Mouse (Mus musculus): ENCODE results near the gene Kif1c. TPM values are rescaled to one million over a fixed set of nuclear protein-coding genes. Genes with fewer than 3 reads are reported as not detected.

Kif1c gene
- polyA plus RNA-seq, 1 experiment: 94.9 TPM

DNA sequence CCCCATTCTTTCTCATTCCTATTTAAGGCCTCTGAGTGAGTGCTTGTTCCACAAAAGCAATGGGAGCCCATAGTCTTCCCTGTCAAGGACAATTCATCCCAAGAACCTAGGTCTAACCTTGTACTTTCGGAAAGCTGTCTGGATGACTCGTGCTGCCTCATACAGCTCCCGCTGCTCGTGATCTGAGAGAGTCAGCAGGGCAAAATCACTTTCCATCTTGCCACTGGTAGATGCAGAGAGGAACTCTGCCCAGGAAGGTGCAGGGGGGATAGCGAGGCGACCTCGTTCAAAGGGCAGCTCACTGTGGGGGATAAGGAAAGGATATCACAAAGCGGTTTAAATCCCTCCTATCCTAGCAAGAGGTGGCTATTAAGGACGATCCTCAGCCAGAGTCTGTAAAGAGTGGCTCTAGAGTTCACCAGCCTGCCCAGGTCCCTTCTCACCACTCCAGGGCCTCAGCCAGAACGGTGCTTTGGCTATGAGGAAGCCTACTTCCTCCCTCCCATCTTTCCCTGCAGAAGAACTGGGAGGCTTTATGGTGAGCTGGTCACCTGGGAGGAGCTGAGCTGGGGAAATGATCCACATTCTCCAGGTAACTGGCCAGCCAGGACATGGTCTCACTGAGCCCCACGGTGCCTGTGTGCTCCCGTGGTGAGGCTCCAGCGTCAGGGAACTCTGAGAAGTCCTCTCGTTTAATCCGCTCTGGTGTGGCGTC lies 28.9 kb upstream of the Kif1c start:
- H3K4me3 ChIP-seq (ENCODE audit: insufficient read depth, low read depth, low read length): no peak overlapping the region
- no peak for DNase-seq
- no peaks in the 10 kb centered on the region for H3K27me3 ChIP-seq (replicated peaks; ENCODE audit: control insufficient read depth, insufficient read depth, low read length)
- H3K36me3 ChIP-seq (ENCODE audit: control insufficient read depth, insufficient read depth, low read length): no peaks in the 10 kb centered on the region; the same call in 1 of the 2 replicates
- TF ChIP-seq POLR2A (IDR thresholded peaks at IDR 0.05; ENCODE audit: low read depth, low read length) (no peak), CTCF (conservative IDR thresholded peaks at IDR 0.05; ENCODE audit: insufficient read depth, insufficient read length, low read depth, low read length) (no peak)
- WGBS: 70% methylated on average over 16 of the region's 16 CpGs
- H3K27ac ChIP-seq (ENCODE audit: insufficient read depth, low read depth, low read length): no peak overlapping the region
- peaks cover 8% of the 10 kb centered on the region; the same call in 1 of the 2 replicates for H3K4me1 ChIP-seq (ENCODE audit: control insufficient read depth, insufficient read depth, low read length)

- no peak for DNase-seq
- H3K27ac ChIP-seq (ENCODE audit: insufficient read depth, low read depth, low read length): no peak overlapping the region
- 90% methylated on average over 6 of the region's 6 CpGs for WGBS
- no peak overlapping the region for H3K4me3 ChIP-seq (ENCODE audit: insufficient read depth, low read depth, low read length)
- TF ChIP-seq POLR2A (IDR thresholded peaks at IDR 0.05; ENCODE audit: low read depth, low read length) (no peak), CTCF (conservative IDR thresholded peaks at IDR 0.05; ENCODE audit: insufficient read depth, insufficient read length, low read depth, low read length) (no peak)
- H3K27me3 ChIP-seq (replicated peaks; ENCODE audit: control insufficient read depth, insufficient read depth, low read length): no peaks in the 10 kb centered on the region
- peaks cover 3% of the 10 kb centered on the region; the same call in 1 of the 2 replicates for H3K4me1 ChIP-seq (ENCODE audit: control insufficient read depth, insufficient read depth, low read length)
- H3K36me3 ChIP-seq (ENCODE audit: control insufficient read depth, insufficient read depth, low read length): no peaks in the 10 kb centered on the region; the same call in 1 of the 2 replicates
Measured at GRCm38 (mm10) chr11:70674014-70674413, 26.3 kb upstream of the Kif1c start.

DNA sequence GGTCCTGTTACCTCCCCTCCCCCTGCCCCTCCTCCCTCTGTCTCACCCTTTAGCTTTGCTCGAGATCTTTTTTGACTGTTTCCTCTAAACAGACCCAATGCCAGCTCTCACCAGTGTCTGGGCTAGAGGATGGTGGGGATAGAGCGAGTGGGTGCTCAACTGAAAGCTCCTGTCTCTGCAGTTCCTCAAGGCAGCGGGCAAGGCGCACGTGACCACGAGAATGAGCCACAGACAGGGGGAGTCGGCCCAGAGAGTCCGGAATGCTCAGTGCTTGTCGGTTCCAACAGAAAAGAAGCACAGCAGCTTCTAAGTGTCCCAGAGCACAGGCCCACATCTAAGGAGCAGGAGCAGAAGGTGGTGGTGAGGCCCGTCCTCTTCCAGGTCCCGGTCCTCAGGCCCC lies 25.8 kb upstream of the Kif1c start:
- Histone ChIP-seq H3K36me3 (ENCODE audit: control insufficient read depth, insufficient read depth, low read length) (no peaks in the 10 kb centered on the region; the same call in 1 of the 2 replicates), H3K27me3 (replicated peaks; ENCODE audit: control insufficient read depth, insufficient read depth, low read length) (no peaks in the 10 kb centered on the region), H3K27ac (ENCODE audit: insufficient read depth, low read depth, low read length) (no peak overlapping the region), H3K4me3 (ENCODE audit: insufficient read depth, low read depth, low read length) (no peak overlapping the region), H3K4me1 (ENCODE audit: control insufficient read depth, insufficient read depth, low read length) (peaks cover 3% of the 10 kb centered on the region; the same call in 1 of the 2 replicates)
- WGBS: 75% methylated on average over 11 of the region's 11 CpGs
- no peak for TF ChIP-seq CTCF (conservative IDR thresholded peaks at IDR 0.05; ENCODE audit: insufficient read depth, insufficient read length, low read depth, low read length)
- TF ChIP-seq POLR2A (IDR thresholded peaks at IDR 0.05; ENCODE audit: low read depth, low read length): no peak
- no peak for DNase-seq

- no peaks in the 10 kb centered on the region; the same call in none of the 2 replicates for H3K36me3 ChIP-seq (ENCODE audit: control insufficient read depth, insufficient read depth, low read length)
- no peak overlapping the region for H3K27ac ChIP-seq (ENCODE audit: insufficient read depth, low read depth, low read length)
- no peaks in the 10 kb centered on the region for H3K27me3 ChIP-seq (replicated peaks; ENCODE audit: control insufficient read depth, insufficient read depth, low read length)
- TF ChIP-seq CTCF (conservative IDR thresholded peaks at IDR 0.05; ENCODE audit: insufficient read depth, insufficient read length, low read depth, low read length): no peak
- no peak for TF ChIP-seq POLR2A (IDR thresholded peaks at IDR 0.05; ENCODE audit: low read depth, low read length)
- H3K4me3 ChIP-seq (ENCODE audit: insufficient read depth, low read depth, low read length): no peak overlapping the region
- H3K4me1 ChIP-seq (ENCODE audit: control insufficient read depth, insufficient read depth, low read length): no peaks in the 10 kb centered on the region
- DNase-seq: no peak
- WGBS: 74% methylated on average over 9 of the region's 9 CpGs
Measured at GRCm38 (mm10) chr11:70678092-70678491, 22.3 kb upstream of the Kif1c start.

DNA sequence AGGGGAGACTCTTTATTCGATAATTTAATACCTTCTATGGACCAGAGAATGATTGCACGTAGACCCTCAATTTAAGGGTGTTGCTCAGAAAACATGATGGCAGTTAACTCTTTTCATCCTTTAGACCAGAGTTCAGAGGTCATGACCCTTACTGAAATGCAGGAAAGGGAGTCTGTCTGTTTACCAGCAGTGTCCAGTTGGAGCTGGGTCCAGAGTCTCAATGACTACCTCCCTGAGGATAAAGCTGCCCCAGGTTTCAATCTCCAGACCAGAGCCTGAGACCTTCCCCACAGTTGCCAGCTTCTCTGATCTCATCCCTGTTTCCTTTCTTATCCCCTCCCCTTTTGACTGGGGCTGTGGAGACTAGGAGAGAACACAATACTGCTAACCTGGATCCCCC lies 21.8 kb upstream of the Kif1c start:
- 81% methylated on average over 2 of the region's 2 CpGs for WGBS
- no peaks in the 10 kb centered on the region for H3K4me1 ChIP-seq (ENCODE audit: control insufficient read depth, insufficient read depth, low read length)
- no peaks in the 10 kb centered on the region for H3K27me3 ChIP-seq (replicated peaks; ENCODE audit: control insufficient read depth, insufficient read depth, low read length)
- no peak overlapping the region for H3K4me3 ChIP-seq (ENCODE audit: insufficient read depth, low read depth, low read length)
- no peak overlapping the region for H3K27ac ChIP-seq (ENCODE audit: insufficient read depth, low read depth, low read length)
- no peaks in the 10 kb centered on the region; the same call in none of the 2 replicates for H3K36me3 ChIP-seq (ENCODE audit: control insufficient read depth, insufficient read depth, low read length)
- DNase-seq: no peak
- TF ChIP-seq POLR2A (IDR thresholded peaks at IDR 0.05; ENCODE audit: low read depth, low read length) (no peak), CTCF (conservative IDR thresholded peaks at IDR 0.05; ENCODE audit: insufficient read depth, insufficient read length, low read depth, low read length) (no peak)

DNA sequence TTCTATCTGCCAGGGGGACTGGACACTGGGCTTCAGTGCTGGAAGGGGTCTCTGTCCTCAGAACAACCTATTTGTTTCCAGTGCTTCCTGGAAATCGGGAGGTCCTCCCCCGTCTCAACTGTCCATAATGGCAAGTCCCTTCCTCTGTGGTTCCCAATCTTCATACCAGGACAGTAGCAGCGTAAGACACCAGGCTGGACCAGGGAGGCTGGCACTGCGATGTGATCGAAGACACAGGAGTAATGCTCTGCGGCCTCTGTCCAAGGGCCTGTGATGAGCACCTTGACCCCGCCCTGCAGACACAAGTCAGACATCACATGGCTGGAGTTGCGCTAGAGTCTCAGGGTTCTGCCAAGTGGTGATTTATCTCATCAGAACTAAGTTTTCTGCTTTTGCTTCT lies 21.0 kb upstream of the Kif1c start:
- H3K27me3 ChIP-seq (replicated peaks; ENCODE audit: control insufficient read depth, insufficient read depth, low read length): no peaks in the 10 kb centered on the region
- DNase-seq: no peak
- no peak overlapping the region for H3K27ac ChIP-seq (ENCODE audit: insufficient read depth, low read depth, low read length)
- TF ChIP-seq CTCF (conservative IDR thresholded peaks at IDR 0.05; ENCODE audit: insufficient read depth, insufficient read length, low read depth, low read length) (no peak), POLR2A (IDR thresholded peaks at IDR 0.05; ENCODE audit: low read depth, low read length) (no peak)
- H3K36me3 ChIP-seq (ENCODE audit: control insufficient read depth, insufficient read depth, low read length): no peaks in the 10 kb centered on the region; the same call in 1 of the 2 replicates
- H3K4me1 ChIP-seq (ENCODE audit: control insufficient read depth, insufficient read depth, low read length): no peaks in the 10 kb centered on the region
- H3K4me3 ChIP-seq (ENCODE audit: insufficient read depth, low read depth, low read length): no peak overlapping the region
- 93% methylated on average over 8 of the region's 8 CpGs for WGBS

DNA sequence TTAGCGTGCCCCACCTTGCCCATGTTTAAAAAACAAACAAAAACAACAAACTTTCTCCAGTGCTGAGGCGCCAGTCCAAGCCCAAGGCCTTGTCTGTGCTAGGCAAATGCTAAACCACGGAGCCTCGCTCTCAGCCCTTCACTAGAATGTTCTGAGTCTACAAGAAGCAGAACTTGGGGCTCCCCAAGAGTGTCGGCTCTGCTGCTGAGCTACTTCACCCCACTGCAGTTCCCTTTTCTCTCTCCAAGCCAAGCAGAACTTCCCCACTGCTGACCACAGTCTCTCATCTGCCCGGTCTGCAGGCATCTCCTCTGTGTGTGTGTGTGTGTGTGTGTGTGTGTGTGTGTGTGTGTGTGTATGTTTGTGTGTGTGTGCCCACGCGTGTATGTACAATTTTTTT lies 20.5 kb upstream of the Kif1c start:
- H3K36me3 ChIP-seq (ENCODE audit: control insufficient read depth, insufficient read depth, low read length): no peaks in the 10 kb centered on the region; the same call in 1 of the 2 replicates
- no peak overlapping the region for H3K4me3 ChIP-seq (ENCODE audit: insufficient read depth, low read depth, low read length)
- 91% methylated on average over 8 of the region's 8 CpGs for WGBS
- TF ChIP-seq POLR2A (IDR thresholded peaks at IDR 0.05; ENCODE audit: low read depth, low read length) (no peak), CTCF (conservative IDR thresholded peaks at IDR 0.05; ENCODE audit: insufficient read depth, insufficient read length, low read depth, low read length) (no peak)
- no peaks in the 10 kb centered on the region for H3K27me3 ChIP-seq (replicated peaks; ENCODE audit: control insufficient read depth, insufficient read depth, low read length)
- H3K4me1 ChIP-seq (ENCODE audit: control insufficient read depth, insufficient read depth, low read length): no peaks in the 10 kb centered on the region
- H3K27ac ChIP-seq (ENCODE audit: insufficient read depth, low read depth, low read length): no peak overlapping the region
- DNase-seq: no peak

All from kidney, adult 2 months (tissue).